Mouse (Mus musculus) lung, embryonic 16.5 days (tissue): ENCODE data around the gene 1520401A03Rik. TPM values are rescaled to one million over a fixed set of nuclear protein-coding genes. Genes with fewer than 3 reads are reported as not detected.

Experiments used
- ATAC-seq: fragments of 200-750 bp; cut with Nextera tagmentation; 2 replicates; pipeline ENCODE4 v1.8.0; 2017; ENCODE audit warnings: low read depth, mild to moderate bottlenecking, moderate library complexity
- H3K27ac ChIP-seq: fragments of 300-500 bp; sonication (generic); 2 replicates; pipeline ENCODE4 v1.5.1; 2014; ENCODE audit warnings: mild to moderate bottlenecking, control low read depth, low read length
- H3K27me3 ChIP-seq: fragments of 300-500 bp; sonication (generic); 2 replicates; pipeline ENCODE4 v1.6.1; 2014; ENCODE audit warnings: low read depth, low read length, mixed read lengths; ENCODE audit not compliant: control insufficient read depth, insufficient read depth
- H3K36me3 ChIP-seq: fragments of 300-500 bp; sonication (generic); 2 replicates; pipeline ENCODE4 v1.6.1; 2014; ENCODE audit warnings: low read length; ENCODE audit not compliant: control insufficient read depth, insufficient read depth
- H3K4me1 ChIP-seq: fragments of 300-500 bp; sonication (generic); replicated peaks from 2 replicates; pipeline ENCODE4 v1.6.1; 2014; ENCODE audit warnings: low read length, mixed read lengths; ENCODE audit not compliant: control insufficient read depth, insufficient read depth
- H3K4me2 ChIP-seq: fragments of 300-500 bp; sonication (generic); 2 replicates; pipeline ENCODE4 v1.6.1; 2014; ENCODE audit warnings: low read depth, low read length, control low read depth
- H3K4me3 ChIP-seq: fragments of 300-500 bp; sonication (generic); 2 replicates; pipeline ENCODE4 v1.5.1; 2014; ENCODE audit warnings: mild to moderate bottlenecking, low read length, control low read depth
- H3K9ac ChIP-seq: fragments of 300-500 bp; sonication (generic); 2 replicates; pipeline ENCODE4 v1.6.1; 2014; ENCODE audit warnings: low read length, control low read depth
- H3K9me3 ChIP-seq: fragments of 300-500 bp; sonication (generic); 2 replicates; pipeline ENCODE4 v1.6.1; 2016; ENCODE audit warnings: low read length; ENCODE audit not compliant: control insufficient read depth
- WGBS: fragments of 180-500 bp; shearing (Covaris S2); extraction: QIAGEN DNeasy Blood & Tissue Kit; methylation state at CpG from one replicate; pipeline ENCODE4 v1.1.7; 2014; 5-methylcytosine and 5-hydroxymethylcytosine counted together
- polyA plus RNA-seq: library from polyadenylated mRNA; unstranded; fragments of >200 nt; fragmentation: Nextera tagmentation; extraction: Ambion mirVana; gene quantifications from 2 replicates; pipeline ENCODE4 v1.2.1, GENCODE M21; 2015

Gene 1520401A03Rik
- polyA plus RNA-seq, 1 experiment from 2014 or later, result 0.14 TPM

GRCm38 (mm10) chr17:23739202-23740135, 16.9 kb upstream of the 1520401A03Rik start:
- Histone ChIP-seq H3K4me3 (peak overlapping the region; percentile 84), H3K9me3 (no peaks in the 10 kb centered on the region), H3K4me1 (peaks cover 33% of the 10 kb centered on the region), H3K9ac (peak overlapping the region; percentile 85), H3K36me3 (peaks cover 15% of the 10 kb centered on the region), H3K27me3 (peaks cover 39% of the 10 kb centered on the region), H3K27ac (peak overlapping the region; percentile 88), H3K4me2 (peak overlapping the region; percentile 96)
- under 1% methylated on average over 46 of the region's 48 CpGs for WGBS
- ATAC-seq, result peak; percentile 51

DNA sequence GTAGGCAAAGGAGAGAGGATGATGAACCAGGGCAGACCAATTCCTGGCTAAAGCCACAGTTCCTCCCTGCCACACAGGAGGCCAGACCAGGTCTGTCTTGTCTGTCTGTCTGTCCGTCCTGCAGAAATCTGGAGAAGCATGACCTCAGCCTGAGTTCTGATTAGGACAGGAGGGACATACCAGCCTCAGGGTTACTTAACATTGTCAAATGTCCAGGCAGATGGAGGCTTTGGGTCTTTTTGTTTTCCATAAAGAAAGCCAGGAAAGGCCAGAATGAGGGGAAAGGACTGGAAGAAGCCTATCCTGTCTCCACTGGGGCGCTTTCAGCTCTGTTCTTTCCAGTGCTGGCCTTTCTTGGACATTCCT, 16.2 kb upstream of the 1520401A03Rik start:
- Histone ChIP-seq H3K4me2 (peak overlapping the region; percentile 96), H3K36me3 (peaks cover 15% of the 10 kb centered on the region), H3K27ac (peak overlapping the region; percentile 88), H3K27me3 (peaks cover 32% of the 10 kb centered on the region), H3K4me3 (peak overlapping the region; percentile 84), H3K9ac (peak overlapping the region; percentile 85), H3K9me3 (no peaks in the 10 kb centered on the region), H3K4me1 (peaks cover 36% of the 10 kb centered on the region)
- ATAC-seq, result no peak
- WGBS, result 43% methylated on average over 2 of the region's 2 CpGs

GRCm38 (mm10) chr17:23737493-23738445, 15.2 kb upstream of the 1520401A03Rik start:
- Histone ChIP-seq H3K27ac (0 out of 2 replicates have a peak overlapping the region, but pooled peaks have one; percentile 88), H3K4me2 (peak overlapping the region; percentile 96), H3K36me3 (peaks cover 15% of the 10 kb centered on the region), H3K9ac (peak overlapping the region; percentile 32; the same call in 1 of the 2 replicates), H3K9me3 (no peaks in the 10 kb centered on the region), H3K4me1 (peaks cover 37% of the 10 kb centered on the region), H3K27me3 (peaks cover 22% of the 10 kb centered on the region), H3K4me3 (peak overlapping the region; percentile 84)
- 63% methylated on average over 15 of the region's 15 CpGs for WGBS
- no peak for ATAC-seq

- peak; percentile 39 for ATAC-seq
- H3K9ac ChIP-seq, result no peak overlapping the region
- WGBS, result 40% methylated on average over 1 of the region's 1 CpGs
These were observed 11.8 kb upstream of the 1520401A03Rik start for GRCm38 (mm10) chr17:23734341-23734740.

GRCm38 (mm10) chr17:23730441-23730840, 7.9 kb upstream of the 1520401A03Rik start:
- H3K4me1 ChIP-seq, result peaks cover 16% of the 10 kb centered on the region
- 56% methylated on average over 1 of the region's 1 CpGs for WGBS
- H3K4me3 ChIP-seq, result no peak overlapping the region
- no peak for ATAC-seq
- H3K27me3 ChIP-seq, result no peaks in the 10 kb centered on the region
- no peak overlapping the region for H3K27ac ChIP-seq
- no peak overlapping the region for H3K4me2 ChIP-seq
- H3K36me3 ChIP-seq, result no peaks in the 10 kb centered on the region; the same call in 1 of the 2 replicates
- H3K9ac ChIP-seq, result no peak overlapping the region
- H3K9me3 ChIP-seq, result no peaks in the 10 kb centered on the region

More at GRCm38 (mm10) chr17:23734341-23734740, 11.8 kb upstream of the 1520401A03Rik start:
- Histone ChIP-seq H3K27ac (no peak overlapping the region), H3K4me3 (no peak overlapping the region), H3K36me3 (peaks cover 15% of the 10 kb centered on the region), H3K9me3 (no peaks in the 10 kb centered on the region), H3K4me2 (no peak overlapping the region), H3K4me1 (peaks cover 23% of the 10 kb centered on the region), H3K27me3 (no peaks in the 10 kb centered on the region)

DNA sequence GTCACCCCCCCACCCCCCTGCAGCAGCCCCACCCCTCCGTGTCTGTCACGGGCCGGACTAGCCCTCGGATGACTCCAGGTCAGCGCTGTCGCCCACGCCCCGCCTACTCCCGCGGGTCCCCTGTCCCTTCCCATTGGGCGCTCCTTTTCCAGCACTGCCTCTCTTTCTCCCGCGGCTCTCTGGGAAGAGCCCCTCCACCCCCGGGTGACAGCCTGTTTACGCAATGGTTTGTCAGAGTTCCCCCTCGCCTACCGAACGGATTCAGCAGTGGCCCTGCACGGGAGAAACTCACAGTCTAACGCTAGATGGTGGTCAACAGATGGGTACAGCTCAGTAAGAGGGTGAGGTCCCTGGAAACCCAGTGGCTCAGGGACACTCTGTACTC, 4.2 kb upstream of the 1520401A03Rik start:
- Histone ChIP-seq H3K4me3 (peak overlapping the region; percentile 79), H3K27me3 (no peaks in the 10 kb centered on the region), H3K9me3 (no peaks in the 10 kb centered on the region), H3K4me2 (peak overlapping the region; percentile 72), H3K27ac (peak overlapping the region; percentile 93), H3K4me1 (peaks cover 13% of the 10 kb centered on the region; the same call in 1 of the 2 replicates), H3K36me3 (no peaks in the 10 kb centered on the region), H3K9ac (peak overlapping the region; percentile 86)
- peak; percentile 95 for ATAC-seq
- WGBS, result under 1% methylated on average over 20 of the region's 20 CpGs

GRCm38 (mm10) chr17:23725999-23726757, 3.6 kb upstream of the 1520401A03Rik start, which contains the start of gene Pkmyt1:
Gene Pkmyt1 (plus strand): TSS chr17:23726336.
- H3K27ac ChIP-seq, result peak within 1 kb of the TSS; percentile 93

DNA sequence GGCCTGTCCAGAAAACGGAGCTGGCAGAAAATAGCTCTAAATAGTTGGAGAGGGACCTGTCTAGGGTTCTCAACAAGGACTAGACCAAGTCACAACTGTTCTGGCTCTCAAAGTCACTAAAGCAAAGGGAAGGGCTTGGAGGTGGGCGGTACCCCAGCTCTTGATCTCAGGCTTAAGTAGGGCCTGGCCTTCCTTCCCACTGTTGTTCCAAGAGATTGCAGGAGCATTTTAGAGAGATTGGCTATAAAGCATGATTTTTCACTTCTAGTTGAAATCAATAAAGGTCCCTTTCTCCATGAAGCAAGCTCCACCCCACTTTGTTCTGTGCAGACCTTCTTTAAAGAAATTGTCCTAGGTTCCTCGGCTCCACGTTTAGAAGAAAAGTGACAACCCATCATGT, 2.9 kb upstream of the 1520401A03Rik start:
- no peak for ATAC-seq
- peaks cover 13% of the 10 kb centered on the region; the same call in 1 of the 2 replicates for H3K4me1 ChIP-seq
- WGBS, result 50% methylated on average over 4 of the region's 4 CpGs

More at GRCm38 (mm10) chr17:23725999-23726757, 3.6 kb upstream of the 1520401A03Rik start, which contains the start of gene Pkmyt1:
- no peaks in the 10 kb centered on the region for H3K36me3 ChIP-seq
- WGBS, result 2% methylated on average over 68 of the region's 73 CpGs
- ATAC-seq, result peak; percentile 94
- peaks cover 13% of the 10 kb centered on the region; the same call in 1 of the 2 replicates for H3K4me1 ChIP-seq
- H3K9me3 ChIP-seq, result no peaks in the 10 kb centered on the region
- no peaks in the 10 kb centered on the region for H3K27me3 ChIP-seq
- peak within 1 kb of the TSS; percentile 72 for H3K4me2 ChIP-seq
- H3K9ac ChIP-seq, result peak within 1 kb of the TSS; percentile 86
- peak within 1 kb of the TSS; percentile 79 for H3K4me3 ChIP-seq

More for the DNA sequence above, 2.9 kb upstream of the 1520401A03Rik start:
- Histone ChIP-seq H3K4me3 (peak overlapping the region; percentile 79), H3K9ac (peak overlapping the region; percentile 86), H3K36me3 (no peaks in the 10 kb centered on the region), H3K27me3 (no peaks in the 10 kb centered on the region), H3K27ac (peak overlapping the region; percentile 93), H3K4me2 (peak overlapping the region; percentile 72), H3K9me3 (no peaks in the 10 kb centered on the region)
